Mouse (Mus musculus) spleen, adult 2 months (tissue): Measurements from ENCODE around the gene Ces2a.

Source experiments
- CTCF ChIP-seq: fragments of 200-500 bp; IDR thresholded peaks from 2 replicates; pipeline ENCODE4 v1.5.1; 2011; ENCODE audit warnings: mild to moderate bottlenecking, inconsistent platforms; ENCODE audit not compliant: insufficient read depth, insufficient read length, insufficient replicate concordance; ENCODE audit errors: extremely low read depth
- POLR2A ChIP-seq: fragments of 200-500 bp; IDR thresholded peaks from 2 replicates; pipeline ENCODE4 v1.6.1; 2011; ENCODE audit warnings: low read depth, low read length, inconsistent platforms

DNA sequence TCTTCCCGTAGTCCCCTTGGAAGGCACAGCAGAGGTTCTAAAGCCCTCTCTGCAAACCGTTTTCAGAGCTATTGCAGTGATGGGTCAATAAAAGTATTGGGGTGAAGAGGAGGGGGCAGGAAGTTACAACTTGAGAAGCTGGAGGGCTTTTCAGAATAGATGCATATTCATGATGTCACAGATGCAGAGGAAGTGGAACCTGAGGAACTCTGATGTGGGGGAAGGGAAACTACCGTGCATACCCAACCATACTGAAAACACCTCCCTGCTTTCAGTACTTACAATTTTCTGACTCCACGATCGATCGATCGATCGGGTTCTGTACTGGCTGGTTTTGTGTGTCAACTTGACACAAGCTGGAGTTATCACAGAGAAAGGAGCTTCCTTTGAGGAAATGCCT, 12.6 kb upstream of the Ces2a start:
- TF ChIP-seq POLR2A (no peak), CTCF (no peak)
